Mouse (Mus musculus): Measurements from ENCODE around the gene Mrgpre.

Mrgpre gene

GRCm38 (mm10) chr7:143777375-143777774 is 6.9 kb downstream of the Mrgpre start:
- DNase-seq (ENCODE audit: low read depth in 1 of 2, low spot score in 2 of 2): no peak

DNA sequence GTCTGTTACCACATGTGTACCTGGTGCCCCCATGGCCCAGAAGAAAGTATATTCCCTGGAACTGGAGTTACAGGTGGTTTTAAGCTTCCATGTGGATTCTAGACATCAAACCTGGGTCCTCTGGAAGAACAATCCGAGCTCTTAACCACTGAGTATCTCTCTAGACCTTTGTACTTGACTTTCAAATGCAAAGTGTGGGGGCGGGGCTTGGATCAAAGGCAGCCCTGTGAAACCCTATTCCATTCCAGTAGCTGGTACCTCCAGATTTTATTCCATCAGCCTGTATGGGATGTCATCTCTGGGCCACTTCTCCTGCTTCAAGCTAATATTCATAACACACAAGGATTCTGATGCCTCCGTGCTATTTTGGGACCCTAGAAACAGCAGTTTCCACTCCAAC is 8.2 kb downstream of the Mrgpre start:
- no peak for DNase-seq (ENCODE audit: low read depth in 1 of 2, low spot score in 2 of 2)

- no peak for DNase-seq (ENCODE audit: low read depth in 1 of 2, low spot score in 2 of 2)
Measured at GRCm38 (mm10) chr7:143769461-143769860, 14.8 kb downstream of the Mrgpre start.

GRCm38 (mm10) chr7:143768267-143768666 is 16.0 kb downstream of the Mrgpre start:
- DNase-seq (ENCODE audit: low read depth in 1 of 2, low spot score in 2 of 2): no peak

- no peak for DNase-seq (ENCODE audit: low read depth in 1 of 2, low spot score in 2 of 2)
Measured at GRCm38 (mm10) chr7:143766893-143767292, 17.4 kb downstream of the Mrgpre start, which contains the start of gene Mrgprg. Gene Mrgprg, minus strand, starts transcription at chr7:143766993.

DNA sequence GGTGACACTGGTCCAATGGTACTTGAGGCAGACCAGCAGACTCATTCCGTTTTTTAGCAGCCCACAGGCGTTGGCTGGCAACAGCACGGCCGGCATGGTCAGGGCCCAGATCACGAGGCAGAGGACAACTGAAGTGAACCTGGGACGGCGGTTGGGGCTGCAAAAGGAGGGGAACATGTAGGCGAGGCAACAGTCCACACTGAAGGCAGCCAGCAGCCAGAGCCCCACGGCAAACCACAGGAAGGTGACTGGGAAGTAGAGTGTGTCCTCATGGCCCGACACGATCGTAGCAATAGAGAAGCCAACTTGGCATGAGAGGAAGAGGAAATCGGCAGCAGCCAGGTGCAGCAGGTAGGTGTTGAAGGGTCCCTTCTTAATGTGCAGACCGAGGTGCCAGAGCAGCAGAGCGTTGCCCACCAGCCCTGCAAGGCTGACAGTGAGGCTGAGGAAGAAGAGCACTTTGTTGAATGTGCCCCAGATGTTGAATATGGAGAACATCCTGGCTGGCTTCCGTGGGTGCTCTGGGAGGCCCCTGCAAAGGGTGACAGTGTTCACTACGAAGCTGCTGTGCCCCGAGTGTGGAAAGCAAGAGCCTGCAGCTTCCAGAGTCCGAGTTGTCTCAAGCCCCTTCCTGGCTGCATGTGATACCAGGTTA is 19.3 kb downstream of the Mrgpre start:
- DNase-seq (ENCODE audit: low read depth in 1 of 2, low spot score in 2 of 2): no peak

DNA sequence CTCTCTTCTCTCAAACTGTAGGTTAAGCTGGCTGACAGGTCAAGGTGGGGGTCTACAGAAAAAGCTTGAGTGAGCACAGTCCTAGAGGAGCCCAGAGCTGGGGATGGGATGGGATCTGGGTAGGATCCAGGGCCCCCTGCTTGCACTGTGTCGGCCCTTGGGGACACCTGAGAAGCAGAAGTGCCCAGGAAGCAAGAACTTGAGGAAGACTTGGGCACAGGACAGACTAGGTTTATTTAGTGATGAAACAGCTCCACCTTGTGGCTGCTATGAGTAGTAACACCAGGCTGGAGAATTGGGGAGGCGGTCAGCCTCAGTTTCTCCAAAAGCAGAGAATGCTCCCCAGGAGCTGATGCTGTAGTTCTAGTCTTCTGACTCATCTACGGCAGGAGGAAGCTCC is 20.5 kb downstream of the Mrgpre start:
- no peak for DNase-seq (ENCODE audit: low read depth in 1 of 2, low spot score in 2 of 2)

- DNase-seq (ENCODE audit: low read depth in 1 of 2, low spot score in 2 of 2): no peak
Measured at GRCm38 (mm10) chr7:143758956-143759355, 25.3 kb downstream of the Mrgpre start.

DNA sequence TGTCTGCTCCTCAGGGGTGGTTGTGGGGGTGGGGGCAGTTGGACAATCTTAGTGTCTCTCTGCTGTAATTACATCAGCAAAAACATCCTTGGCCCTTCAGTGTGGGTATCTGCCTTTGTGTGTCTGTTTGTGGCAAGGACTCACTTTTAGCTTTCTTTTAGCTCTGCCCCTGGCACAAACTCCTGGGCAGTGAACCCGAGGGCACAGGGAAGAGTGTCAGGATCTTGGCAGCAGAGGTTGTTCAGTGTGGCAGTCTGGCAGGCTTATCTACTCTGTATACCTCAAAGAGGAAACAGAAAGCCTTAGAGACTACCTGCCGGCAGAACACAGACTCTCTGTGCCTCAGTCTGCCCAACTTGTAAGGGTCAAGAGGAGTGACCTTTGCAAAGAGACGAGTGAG is 26.6 kb downstream of the Mrgpre start:
- DNase-seq (ENCODE audit: low read depth in 1 of 2, low spot score in 2 of 2): no peak

DNA sequence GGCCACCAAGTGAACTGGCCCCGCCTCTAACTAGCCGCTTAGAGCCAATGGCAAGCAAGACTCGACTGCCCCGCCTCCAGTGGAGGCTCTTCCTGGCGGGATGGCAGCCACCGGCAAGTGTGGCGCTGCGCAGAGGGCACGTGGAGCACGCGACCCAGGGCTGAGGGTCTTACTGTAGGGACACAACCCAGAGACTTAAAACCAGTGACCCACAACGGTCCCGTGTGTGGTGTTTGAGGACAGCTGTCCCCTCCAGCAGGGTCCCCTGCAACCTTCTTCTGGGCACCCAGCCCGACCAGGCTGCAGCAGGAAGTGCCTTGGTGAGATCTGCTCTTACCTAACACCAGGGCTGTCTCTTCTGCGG is 27.3 kb downstream of the Mrgpre start:
- peak; percentile 30 to 50 for DNase-seq (ENCODE audit: low read depth in 1 of 2, low spot score in 2 of 2)

- no peak for DNase-seq (ENCODE audit: low read depth in 1 of 2, low spot score in 2 of 2)
Measured at GRCm38 (mm10) chr7:143756125-143757026, 27.9 kb downstream of the Mrgpre start, which contains the start of gene Osbpl5. Gene Osbpl5, minus strand, starts transcription at chr7:143756985.

DNA sequence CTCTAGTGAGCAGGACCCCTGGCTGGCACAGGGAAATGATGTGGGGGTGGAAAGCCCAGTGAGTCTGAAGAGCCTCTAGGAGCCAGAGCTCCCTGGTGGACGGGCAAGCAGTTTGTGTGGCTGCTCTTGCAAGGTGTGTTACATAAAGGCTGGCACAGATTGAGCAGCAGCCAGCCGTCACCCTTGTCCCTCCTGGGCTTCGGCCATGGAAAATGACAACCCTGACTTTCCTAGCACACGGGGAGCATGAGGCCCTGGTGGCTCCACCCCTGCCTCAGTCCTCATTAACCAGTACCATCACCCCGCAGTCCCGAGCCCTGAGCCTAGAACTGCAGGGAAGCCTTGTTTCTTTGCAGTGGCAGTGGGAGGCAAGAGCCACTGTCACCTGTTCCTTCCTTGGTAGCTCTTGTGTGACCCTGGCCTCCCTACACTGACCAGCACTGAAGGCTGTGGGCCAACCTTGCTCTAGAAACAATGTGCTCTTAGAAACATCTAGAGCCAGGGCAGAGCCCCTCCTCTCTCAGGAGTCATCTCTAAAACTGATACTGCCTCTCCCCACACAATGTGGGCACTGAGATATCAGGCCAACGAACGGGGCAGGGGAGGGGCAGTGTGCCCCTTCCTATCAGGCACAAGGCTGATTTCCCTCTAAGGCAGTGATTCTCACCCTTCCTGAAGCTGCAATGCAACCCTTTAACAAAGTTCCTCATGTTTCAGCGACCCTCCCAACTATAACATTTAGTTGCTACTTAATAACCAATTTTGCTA is 28.8 kb downstream of the Mrgpre start:
- no peak for DNase-seq (ENCODE audit: low read depth in 1 of 2, low spot score in 2 of 2)

- no peak for DNase-seq (ENCODE audit: low read depth in 1 of 2, low spot score in 2 of 2)
Measured at GRCm38 (mm10) chr7:143753990-143754715, 30.1 kb downstream of the Mrgpre start.

- no peak for DNase-seq (ENCODE audit: low read depth in 1 of 2, low spot score in 2 of 2)
Measured at GRCm38 (mm10) chr7:143752606-143753005, 31.7 kb downstream of the Mrgpre start.

- DNase-seq (ENCODE audit: low read depth in 1 of 2, low spot score in 2 of 2): no peak
Measured at GRCm38 (mm10) chr7:143752056-143752455, 32.2 kb downstream of the Mrgpre start.

DNA sequence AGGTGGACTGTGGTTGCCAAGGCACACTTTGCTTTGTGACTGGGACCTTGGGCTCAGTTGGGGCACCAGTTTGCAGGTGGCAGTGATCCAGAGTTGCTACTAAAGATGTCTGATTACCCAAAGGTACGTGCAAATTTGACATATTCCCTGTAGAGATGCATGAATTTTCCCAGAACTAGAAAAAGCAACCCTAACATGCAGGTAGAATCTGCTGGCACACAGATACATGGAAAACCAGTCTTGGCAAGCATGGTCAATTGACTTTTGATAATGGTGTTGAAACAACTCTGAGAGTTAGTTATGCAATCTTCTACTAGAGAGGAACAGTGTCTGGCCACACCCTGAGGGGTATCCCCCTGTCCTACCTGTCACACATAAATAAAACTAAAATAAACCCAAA is 32.9 kb downstream of the Mrgpre start:
- no peak for DNase-seq (ENCODE audit: low read depth in 1 of 2, low spot score in 2 of 2)

DNA sequence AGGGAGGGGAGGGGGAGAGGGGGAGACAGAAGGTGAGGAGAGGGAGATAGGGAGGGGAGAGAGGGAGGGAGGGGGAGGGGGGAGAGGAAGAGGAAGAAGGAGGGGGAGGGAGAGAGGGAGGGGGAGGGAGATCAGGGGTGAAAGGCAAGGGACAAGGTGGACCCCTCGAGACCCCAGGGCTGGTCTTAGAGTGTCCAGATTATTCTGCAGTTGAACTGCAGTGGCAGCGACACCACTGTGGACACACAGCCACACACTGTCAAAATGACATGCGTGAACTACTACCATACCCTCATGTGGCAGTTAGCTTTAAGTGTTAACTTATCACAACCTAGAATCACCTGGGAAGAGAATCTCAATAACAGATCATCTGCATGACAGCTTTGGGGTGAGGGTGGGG is 35.3 kb downstream of the Mrgpre start:
- DNase-seq (ENCODE audit: low read depth in 1 of 2, low spot score in 2 of 2): no peak

DNA sequence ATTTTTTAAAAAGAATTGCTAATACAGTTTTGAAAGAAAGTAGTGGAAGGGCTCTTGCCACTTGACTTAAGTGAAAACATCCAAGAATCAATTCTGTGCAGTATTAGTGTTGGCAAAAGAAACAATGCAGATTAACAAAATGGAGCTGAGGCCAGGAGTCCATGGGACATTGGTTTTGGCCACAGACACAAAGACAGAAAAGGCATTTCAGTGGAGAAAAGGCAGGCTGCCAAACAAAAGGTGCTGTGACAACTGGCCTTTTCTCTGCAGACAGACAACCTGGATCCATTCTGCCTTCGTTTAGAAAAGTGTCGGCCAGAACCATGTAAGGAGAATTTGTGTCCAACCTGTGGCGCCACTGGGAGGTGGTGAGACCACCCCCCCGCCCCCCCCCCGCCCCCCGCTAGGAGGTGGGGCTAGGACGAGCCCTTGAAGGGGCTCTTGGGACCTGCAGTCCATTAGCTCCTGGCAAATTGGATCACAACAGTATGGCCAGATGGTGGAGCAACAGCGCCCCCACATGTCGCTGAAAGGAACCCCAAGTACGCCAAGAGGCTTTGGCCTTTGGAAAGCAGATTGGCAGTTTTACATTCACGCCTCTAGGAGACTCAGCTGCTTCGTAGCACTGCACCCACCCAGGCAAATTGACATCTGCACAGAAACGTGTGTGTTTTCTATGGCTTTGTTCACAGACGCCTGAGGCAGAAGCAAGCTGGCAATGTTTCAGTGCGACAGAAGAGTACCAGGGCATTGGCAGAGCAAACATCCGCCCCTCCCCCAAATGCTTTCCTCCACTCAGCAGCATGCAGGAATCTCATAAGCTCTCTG is 36.0 kb downstream of the Mrgpre start:
- peak in 1 of 2 experiments; percentile 55 for DNase-seq (ENCODE audit: low read depth in 1 of 2, low spot score in 2 of 2)

DNA sequence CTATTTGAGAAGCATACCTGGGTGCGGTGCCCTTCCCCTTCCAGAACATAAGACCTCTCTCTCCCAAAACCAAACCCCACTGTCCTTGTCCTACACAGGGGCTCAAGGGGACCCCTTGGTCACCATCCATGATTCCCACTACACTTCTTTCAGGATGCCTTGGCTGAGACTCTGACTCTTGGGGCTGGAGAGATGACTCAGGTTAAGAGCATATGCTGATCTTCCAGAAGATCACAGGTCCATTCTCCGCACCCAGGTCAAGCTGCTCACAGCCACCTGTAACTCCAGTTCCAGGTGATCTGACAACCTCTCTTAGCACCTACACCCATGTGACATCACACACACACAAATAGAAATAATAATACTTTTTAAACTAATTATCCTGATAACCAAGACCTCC is 43.6 kb downstream of the Mrgpre start:
- no peak for DNase-seq (ENCODE audit: low read depth in 1 of 2, low spot score in 2 of 2)
